10 mouse cellular contexts compared by ENCODE assay signal in the genomic region with DNA sequence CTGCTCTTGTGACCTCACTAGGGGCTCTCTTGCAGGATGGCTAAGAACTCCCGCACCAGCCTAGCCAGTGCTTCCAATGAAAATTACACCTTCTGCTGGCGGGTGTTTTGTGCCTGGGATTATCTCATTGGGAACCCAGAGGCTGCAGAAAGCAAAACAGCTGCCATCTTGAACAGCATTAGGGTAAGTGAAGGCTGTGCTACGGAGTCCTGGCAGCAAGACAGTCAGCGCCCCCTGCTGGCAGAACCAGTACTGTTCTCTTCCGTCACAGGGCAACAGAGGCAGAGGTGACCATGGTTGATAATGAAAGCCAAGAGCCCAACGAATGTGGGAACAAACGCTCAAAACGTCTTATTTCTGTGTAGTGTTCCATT. TPM values are rescaled to one million over a fixed set of nuclear protein-coding genes. Genes with fewer than 3 reads are reported as not detected.
DNase-seq lines count a peak whose midpoint lies in the region; ATAC-seq and TF ChIP-seq lines count a peak whose summit lies in the region.
"Had no signal": no experiment of that assay in that cellular context is flagged by ENCODE, and none has a peak within 500 bp of the region (broad histone marks: within the 10 kb centered on the region; RNA-seq: fewer than 3 reads in every experiment).

No protein-coding gene starts in this region.

- WGBS in midbrain, embryonic 10.5 days = 59% methylated on average over 8 of the region's 8 CpGs
- 51% methylated on average over 8 of the region's 8 CpGs for WGBS in midbrain, embryonic 16.5 days
- WGBS in heart, postnatal 0 days = 53% methylated on average over 8 of the region's 8 CpGs
- WGBS in liver, adult 2 months = 51% methylated on average over 8 of the region's 8 CpGs

- H3K27me3 ChIP-seq in midbrain, embryonic 10.5 days (ENCODE audit: low read depth, poor library complexity, severe bottlenecking) = no peaks in the 10 kb centered on the region
- no peaks in the 10 kb centered on the region for H3K27me3 ChIP-seq in midbrain, embryonic 16.5 days (ENCODE audit: control insufficient read depth, insufficient read depth, low read depth, low read length)
- H3K27me3 ChIP-seq in heart, postnatal 0 days (ENCODE audit: control insufficient read depth, insufficient read depth, low read length) = no peaks in the 10 kb centered on the region
- no peaks in the 10 kb centered on the region for H3K27me3 ChIP-seq in liver, adult 2 months (ENCODE audit: control insufficient read depth, insufficient read depth, low read length)
- H3K27me3 ChIP-seq: heart, embryonic 15.5 days; neural tube, embryonic 13.5 days had no signal

- no peak for TF ChIP-seq EP300 in heart, postnatal 0 days (IDR thresholded peaks at IDR 0.05; ENCODE audit: low read depth)

- no peaks in the 10 kb centered on the region for H3K79me2 ChIP-seq in liver, adult 2 months (ENCODE audit: control insufficient read depth, insufficient read depth, low read length)

- no peaks in the 10 kb centered on the region for H3K4me1 ChIP-seq in midbrain, embryonic 10.5 days
- H3K4me1 ChIP-seq in midbrain, embryonic 16.5 days (ENCODE audit: control insufficient read depth, insufficient read depth, low read length) = no peaks in the 10 kb centered on the region
- no peaks in the 10 kb centered on the region for H3K4me1 ChIP-seq in heart, postnatal 0 days (ENCODE audit: control insufficient read depth, insufficient read depth)
- no peaks in the 10 kb centered on the region for H3K4me1 ChIP-seq in liver, adult 2 months (ENCODE audit: control insufficient read depth, insufficient read depth, low read length)
- H3K4me1 ChIP-seq: heart, embryonic 15.5 days; neural tube, embryonic 13.5 days had no signal

- H3K36me3 ChIP-seq in midbrain, embryonic 10.5 days = no peaks in the 10 kb centered on the region
- H3K36me3 ChIP-seq in midbrain, embryonic 16.5 days (ENCODE audit: control insufficient read depth, insufficient read depth, low read length) = no peaks in the 10 kb centered on the region
- H3K36me3 ChIP-seq in heart, postnatal 0 days (replicated peaks; ENCODE audit: control insufficient read depth, insufficient read depth, low read length) = no peaks in the 10 kb centered on the region
- no peaks in the 10 kb centered on the region for H3K36me3 ChIP-seq in liver, adult 2 months (ENCODE audit: control insufficient read depth, insufficient read depth, low read length)
- H3K36me3 ChIP-seq: heart, embryonic 15.5 days; neural tube, embryonic 13.5 days had no signal

- H3K4me2 ChIP-seq in midbrain, embryonic 16.5 days (ENCODE audit: low read length) = no peak overlapping the region
- H3K4me2 ChIP-seq in heart, postnatal 0 days (ENCODE audit: low read depth, low read length) = no peak overlapping the region
- H3K4me2 ChIP-seq: heart, embryonic 15.5 days; neural tube, embryonic 13.5 days had no signal

- peak; percentile 64 for DNase-seq in midbrain, embryonic 10.5 days (ENCODE audit: low spot score)
- DNase-seq in R1 (ENCODE audit: low read depth, low spot score) = peak; percentile 81
- DNase-seq in cerebellum, postnatal 10 days = peak; percentile 72 to 74
- DNase-seq in heart, postnatal 0 days (ENCODE audit: low spot score) = peak; percentile 15
- peak; percentile 44 for DNase-seq in liver, adult 2 months (ENCODE audit: extremely low read depth, low read depth, low spot score)
- DNase-seq in retina, embryonic 14.5 days (ENCODE audit: low spot score) = peak; percentile 58
- no peak for DNase-seq in Muller cell, postnatal 12 days (ENCODE audit: inconsistent ontology term)

- ATAC-seq in midbrain, embryonic 16.5 days = no peak
- ATAC-seq in heart, postnatal 0 days (ENCODE audit: insufficient read depth, low read depth) = no peak

- no peak overlapping the region for H3K9ac ChIP-seq in midbrain, embryonic 16.5 days (ENCODE audit: low read depth, low read length)
- no peak overlapping the region for H3K9ac ChIP-seq in heart, postnatal 0 days (replicated peaks; ENCODE audit: low read depth, low read length)
- no peak overlapping the region for H3K9ac ChIP-seq in liver, adult 2 months (ENCODE audit: low read depth, low read length)
- H3K9ac ChIP-seq: heart, embryonic 15.5 days; neural tube, embryonic 13.5 days had no signal

- TF ChIP-seq CTCF in heart, postnatal 0 days (IDR thresholded peaks at IDR 0.05; ENCODE audit: low read depth) = peak; percentile 46
- TF ChIP-seq CTCF in liver, adult 2 months (IDR thresholded peaks at IDR 0.05; ENCODE audit: low read depth, low read length) = peak; percentile 92

- H3K4me3 ChIP-seq in midbrain, embryonic 10.5 days = no peak overlapping the region
- H3K4me3 ChIP-seq in midbrain, embryonic 16.5 days (ENCODE audit: low read depth, low read length) = no peak overlapping the region
- no peak overlapping the region for H3K4me3 ChIP-seq in heart, postnatal 0 days (ENCODE audit: low read depth, low read length)
- no peak overlapping the region for H3K4me3 ChIP-seq in liver, adult 2 months (ENCODE audit: insufficient read depth, low read depth, low read length)
- H3K4me3 ChIP-seq: heart, embryonic 15.5 days; neural tube, embryonic 13.5 days had no signal

- H3K27ac ChIP-seq in midbrain, embryonic 10.5 days (replicated peaks) = no peak overlapping the region
- no peak overlapping the region for H3K27ac ChIP-seq in midbrain, embryonic 16.5 days (ENCODE audit: low read length)
- H3K27ac ChIP-seq in heart, postnatal 0 days (ENCODE audit: low read depth) = no peak overlapping the region
- no peak overlapping the region for H3K27ac ChIP-seq in liver, adult 2 months (replicated peaks; ENCODE audit: insufficient read depth, low read depth, low read length)
- H3K27ac ChIP-seq: heart, embryonic 15.5 days; neural tube, embryonic 13.5 days had no signal

- TF ChIP-seq POLR2A in liver, adult 2 months (IDR thresholded peaks at IDR 0.05; ENCODE audit: extremely low read depth, insufficient read depth, low read length) = no peak

- no peaks in the 10 kb centered on the region for H3K9me3 ChIP-seq in midbrain, embryonic 10.5 days (replicated peaks)
- H3K9me3 ChIP-seq in midbrain, embryonic 16.5 days (replicated peaks; ENCODE audit: control insufficient read depth, low read length, poor library complexity, severe bottlenecking) = no peaks in the 10 kb centered on the region
- no peaks in the 10 kb centered on the region for H3K9me3 ChIP-seq in heart, postnatal 0 days (replicated peaks; ENCODE audit: control insufficient read depth, low read length)
- H3K9me3 ChIP-seq: heart, embryonic 15.5 days; neural tube, embryonic 13.5 days had no signal

RNA-seq across cellular contexts. Expression of gene Tmc3, which starts 15.2 kb away (rescaled TPM):
- 0.38 and 1.2 TPM in 2 replicates for polyA plus RNA-seq in midbrain, embryonic 10.5 days (2016; fragmentation: Nextera tagmentation; extraction: Ambion mirVana)
- 0.16 and 0.40 TPM in 2 replicates for polyA plus RNA-seq in midbrain, embryonic 16.5 days (2015; fragmentation: Nextera tagmentation; extraction: Ambion mirVana)
- total RNA-seq in heart, postnatal 0 days (2014; rRNA removed; ENCODE audit: low replicate concordance) = 0.04 and 0.23 TPM in 2 replicates
- 0.38 and 0.49 TPM in 2 replicates for polyA plus RNA-seq in heart, postnatal 0 days (2015; fragmentation: Nextera tagmentation; extraction: Ambion mirVana)
- 0.20 and 0.28 TPM in 2 replicates for total RNA-seq in liver, adult 2 months (2014; rRNA removed)
- 0.06 and 0.15 TPM in 2 replicates for polyA plus RNA-seq in liver, adult 2 months (2012; rRNA removed)

RNA-seq across cellular contexts. Expression of gene Stard5, which starts 31.9 kb away (rescaled TPM):
- 12.6 and 13.5 TPM in 2 replicates for polyA plus RNA-seq in midbrain, embryonic 10.5 days (2016; fragmentation: Nextera tagmentation; extraction: Ambion mirVana)
- 6.0 and 6.5 TPM in 2 replicates for polyA plus RNA-seq in midbrain, embryonic 16.5 days (2015; fragmentation: Nextera tagmentation; extraction: Ambion mirVana)
- 12.1 and 14.8 TPM in 2 replicates for total RNA-seq in heart, postnatal 0 days (2014; rRNA removed; ENCODE audit: low replicate concordance)
- 20.0 and 20.6 TPM in 2 replicates for polyA plus RNA-seq in heart, postnatal 0 days (2015; fragmentation: Nextera tagmentation; extraction: Ambion mirVana)
- 127 and 130 TPM in 2 replicates for total RNA-seq in liver, adult 2 months (2014; rRNA removed)
- polyA plus RNA-seq in liver, adult 2 months (2012; rRNA removed) = 66.9 and 71.2 TPM in 2 replicates
